9 mouse cellular contexts compared by ENCODE assay signal in genomic region chr14:63050769-63051168, GRCm38 (mm10). TPM values are rescaled to one million over a fixed set of nuclear protein-coding genes. Genes with fewer than 3 reads are reported as not detected.
DNase-seq lines count a peak whose midpoint lies in the region; ATAC-seq lines count a peak whose summit lies in the region.
"Had no signal": no experiment of that assay in that cellular context is flagged by ENCODE, and none has a peak within 500 bp of the region (broad histone marks: within the 10 kb centered on the region; RNA-seq: fewer than 3 reads in every experiment).

No protein-coding gene starts in this region.

- no peak overlapping the region for H3K4me2 ChIP-seq in liver, embryonic 12.5 days
- H3K4me2 ChIP-seq: neural tube, embryonic 13.5 days had no signal

- no peak overlapping the region for H3K27ac ChIP-seq in liver, embryonic 12.5 days
- H3K27ac ChIP-seq in limb, embryonic 10.5 days = no peak overlapping the region
- H3K27ac ChIP-seq: neural tube, embryonic 13.5 days had no signal

- no peak overlapping the region for H3K4me3 ChIP-seq in liver, embryonic 12.5 days
- H3K4me3 ChIP-seq in limb, embryonic 10.5 days = no peak overlapping the region
- H3K4me3 ChIP-seq: neural tube, embryonic 13.5 days had no signal

- H3K36me3 ChIP-seq in liver, embryonic 12.5 days = no peaks in the 10 kb centered on the region
- H3K36me3 ChIP-seq in limb, embryonic 10.5 days = no peaks in the 10 kb centered on the region
- H3K36me3 ChIP-seq: neural tube, embryonic 13.5 days had no signal

- no peak for ATAC-seq in liver, embryonic 12.5 days

- H3K27me3 ChIP-seq in liver, embryonic 12.5 days (replicated peaks) = peaks cover 27% of the 10 kb centered on the region
- no peaks in the 10 kb centered on the region for H3K27me3 ChIP-seq in limb, embryonic 10.5 days (ENCODE audit: low read depth, poor library complexity, severe bottlenecking)
- H3K27me3 ChIP-seq: neural tube, embryonic 13.5 days had no signal

- H3K9ac ChIP-seq in liver, embryonic 12.5 days = no peak overlapping the region
- H3K9ac ChIP-seq: neural tube, embryonic 13.5 days had no signal

- DNase-seq in liver = peak; percentile 83
- peak; percentile 71 to 79 for DNase-seq in adrenal gland, adult 18-20 months (ENCODE audit: low spot score in 2 of 2)
- DNase-seq in embryo, embryonic 10 days (ENCODE audit: low spot score) = peak; percentile 68
- DNase-seq in heart, postnatal 10 days = peak; percentile 78 to 90
- DNase-seq in limb, embryonic 10.5 days (ENCODE audit: low spot score) = peak; percentile 78
- DNase-seq in ovary, postnatal 36 days (ENCODE audit: low spot score) = peak; percentile 71
- DNase-seq in thymus, postnatal 36 days = peak; percentile 63 to 69

- H3K9me3 ChIP-seq in liver, embryonic 12.5 days (replicated peaks) = no peaks in the 10 kb centered on the region
- H3K9me3 ChIP-seq in limb, embryonic 10.5 days (replicated peaks) = no peaks in the 10 kb centered on the region
- H3K9me3 ChIP-seq: neural tube, embryonic 13.5 days had no signal

- intact Hi-C loops in heart, postnatal 10 days (cut with DNase I) = no loop called here

- peaks cover 12% of the 10 kb centered on the region for H3K4me1 ChIP-seq in liver, embryonic 12.5 days
- peaks cover 6% of the 10 kb centered on the region for H3K4me1 ChIP-seq in limb, embryonic 10.5 days
- H3K4me1 ChIP-seq: neural tube, embryonic 13.5 days had no signal

- 15% methylated on average over 5 of the region's 5 CpGs for WGBS in liver, embryonic 12.5 days (ENCODE audit: insufficient replicate concordance)
- 37% methylated on average over 5 of the region's 5 CpGs for WGBS in limb, embryonic 10.5 days

RNA-seq across cellular contexts. Expression of gene Defb30, which starts 1.0 kb away (rescaled TPM):
- not detected in 2 replicates for polyA plus RNA-seq in liver, embryonic 12.5 days (2016; fragmentation: Nextera tagmentation; extraction: Ambion mirVana)
- total RNA-seq in adrenal gland, adult 18-20 months (2021) = not detected
- total RNA-seq in heart, postnatal 10 days (2021) = not detected
- polyA plus RNA-seq in limb, embryonic 10.5 days (2016; fragmentation: Nextera tagmentation; extraction: Ambion mirVana) = not detected in 2 replicates
- polyA plus RNA-seq: neural tube, embryonic 13.5 days had no signal

RNA-seq across cellular contexts. Expression of gene Defb42, which starts 4.0 kb away (rescaled TPM):
- polyA plus RNA-seq in liver, embryonic 12.5 days (2016; fragmentation: Nextera tagmentation; extraction: Ambion mirVana) = 0.13 and 0.24 TPM in 2 replicates
- total RNA-seq in adrenal gland, adult 18-20 months (2021) = 1 to 10 TPM in 1 of 2 experiments, under 1 TPM in 1; 0.30 to 1.1 TPM
- total RNA-seq in heart, postnatal 10 days (2021) = under 1 TPM; 0.69 to 0.86 TPM
- not detected in 2 replicates for polyA plus RNA-seq in limb, embryonic 10.5 days (2016; fragmentation: Nextera tagmentation; extraction: Ambion mirVana)
- polyA plus RNA-seq: neural tube, embryonic 13.5 days had no signal

RNA-seq across cellular contexts. Expression of gene Defb43, which starts 39.2 kb away (rescaled TPM):
- not detected in 2 replicates for polyA plus RNA-seq in liver, embryonic 12.5 days (2016; fragmentation: Nextera tagmentation; extraction: Ambion mirVana)
- total RNA-seq in adrenal gland, adult 18-20 months (2021) = not detected
- total RNA-seq in heart, postnatal 10 days (2021) = not detected
- polyA plus RNA-seq in limb, embryonic 10.5 days (2016; fragmentation: Nextera tagmentation; extraction: Ambion mirVana) = not detected in 2 replicates
- polyA plus RNA-seq: neural tube, embryonic 13.5 days had no signal

RNA-seq across cellular contexts. Expression of gene Defb47, which starts 52.9 kb away (rescaled TPM):
- polyA plus RNA-seq in liver, embryonic 12.5 days (2016; fragmentation: Nextera tagmentation; extraction: Ambion mirVana) = not detected in 2 replicates
- total RNA-seq in adrenal gland, adult 18-20 months (2021) = not detected
- total RNA-seq in heart, postnatal 10 days (2021) = not detected
- not detected in 2 replicates for polyA plus RNA-seq in limb, embryonic 10.5 days (2016; fragmentation: Nextera tagmentation; extraction: Ambion mirVana)
- polyA plus RNA-seq: neural tube, embryonic 13.5 days had no signal
